Mouse (Mus musculus) cerebellum, postnatal 36 days (tissue): ENCODE results near the gene Doc2b.
A peak's percentile ranks its signal among the peaks of the same experiment; 100 is the strongest.

ENCODE experiments used
- DNase-seq, 2 experiments: peaks; one replicate each; pipeline ENCODE4 v3.0.0; 2021 to 2022; ENCODE audit warnings: mixed read lengths in 2 of 2

Doc2b gene

GRCm38 (mm10) chr11:75785897-75786296 is 10.0 kb downstream of the Doc2b start:
- DNase-seq = no peak

GRCm38 (mm10) chr11:75783799-75784198 is 12.1 kb downstream of the Doc2b start:
- DNase-seq = no peak

- DNase-seq = peak; percentile 78 to 82
Observed at GRCm38 (mm10) chr11:75781919-75782318, 13.9 kb downstream of the Doc2b start.

- no peak for DNase-seq
Observed at GRCm38 (mm10) chr11:75775919-75776318, 19.9 kb downstream of the Doc2b start.

- no peak for DNase-seq
Observed at GRCm38 (mm10) chr11:75772562-75772961, 23.3 kb downstream of the Doc2b start.

- DNase-seq = peak; percentile 82 to 83
Observed at GRCm38 (mm10) chr11:75769206-75769605, 26.6 kb downstream of the Doc2b start.

- DNase-seq = no peak
Observed at GRCm38 (mm10) chr11:75768091-75768989, 27.5 kb downstream of the Doc2b start.

GRCm38 (mm10) chr11:75767014-75767413 is 28.8 kb downstream of the Doc2b start:
- no peak for DNase-seq

- no peak for DNase-seq
Observed at GRCm38 (mm10) chr11:75765161-75765560, 30.7 kb downstream of the Doc2b start.

GRCm38 (mm10) chr11:75764521-75765023 is 31.3 kb downstream of the Doc2b start:
- no peak for DNase-seq

GRCm38 (mm10) chr11:75762708-75763107 is 33.1 kb downstream of the Doc2b start:
- no peak for DNase-seq

- no peak for DNase-seq
Observed at GRCm38 (mm10) chr11:75760785-75761184, 35.1 kb downstream of the Doc2b start.

- DNase-seq = no peak
Observed at GRCm38 (mm10) chr11:75758553-75758952, 37.3 kb downstream of the Doc2b start.

GRCm38 (mm10) chr11:75756687-75757086 is 39.2 kb downstream of the Doc2b start:
- DNase-seq = no peak

GRCm38 (mm10) chr11:75751082-75751481 is 44.8 kb downstream of the Doc2b start:
- no peak for DNase-seq

GRCm38 (mm10) chr11:75750537-75750936 is 45.3 kb downstream of the Doc2b start:
- DNase-seq = peak; percentile 28 to 35

GRCm38 (mm10) chr11:75744761-75745160 is 51.1 kb downstream of the Doc2b start:
- no peak for DNase-seq

GRCm38 (mm10) chr11:75741615-75742014 is 54.2 kb downstream of the Doc2b start:
- no peak for DNase-seq

GRCm38 (mm10) chr11:75740204-75740603 is 55.6 kb downstream of the Doc2b start:
- no peak for DNase-seq

GRCm38 (mm10) chr11:75738477-75738821 is 57.4 kb downstream of the Doc2b start:
- DNase-seq = no peak

GRCm38 (mm10) chr11:75737806-75738476 is 57.9 kb downstream of the Doc2b start:
- no peak for DNase-seq

- DNase-seq = no peak
Observed at GRCm38 (mm10) chr11:75736978-75737377, 58.9 kb downstream of the Doc2b start.

GRCm38 (mm10) chr11:75735462-75736252 is 60.2 kb downstream of the Doc2b start:
- DNase-seq = no peak
